Mouse (Mus musculus) limb, embryonic 12.5 days (tissue): ENCODE measurements at regions not wholly inside any gene's neighbourhood (a gene's known extent, or its start where the extent isn't known, plus 50 kb on each side); places are given as distances from the start of the nearest gene placed in this dataset.

Source experiments
- ATAC-seq: fragments of 200-750 bp; cut with Nextera tagmentation; 2 replicates; pipeline ENCODE4 v1.8.0; 2017; ENCODE audit warnings: low read depth, moderate TSS enrichment; ENCODE audit not compliant: insufficient number of reproducible peaks, insufficient read depth, low FRiP score, low TSS enrichment
- H3K27ac ChIP-seq: fragments of 300-500 bp; sonication (generic); 2 replicates; pipeline ENCODE4 v1.5.1; 2016; ENCODE audit warnings: mild to moderate bottlenecking, moderate library complexity
- H3K27me3 ChIP-seq: fragments of 300-500 bp; sonication (generic); 2 replicates; pipeline ENCODE4 v1.6.1; 2016; ENCODE audit warnings: mild to moderate bottlenecking, moderate library complexity
- H3K36me3 ChIP-seq: fragments of 300-500 bp; sonication (generic); 2 replicates; pipeline ENCODE4 v1.6.1; 2016; ENCODE audit warnings: mild to moderate bottlenecking, moderate library complexity
- H3K4me1 ChIP-seq: fragments of 300-500 bp; sonication (generic); replicated peaks from 2 replicates; pipeline ENCODE4 v1.6.1; 2016
- H3K4me2 ChIP-seq: fragments of 300-500 bp; sonication (generic); 2 replicates; pipeline ENCODE4 v1.6.1; 2016; ENCODE audit warnings: mild to moderate bottlenecking, moderate library complexity
- H3K4me3 ChIP-seq: fragments of 300-500 bp; sonication (generic); replicated peaks from 2 replicates; pipeline ENCODE4 v1.5.1; 2016; ENCODE audit warnings: mild to moderate bottlenecking
- H3K9ac ChIP-seq: fragments of 300-500 bp; sonication (generic); replicated peaks from 2 replicates; pipeline ENCODE4 v1.6.1; 2016; ENCODE audit warnings: mild to moderate bottlenecking, moderate library complexity
- H3K9me3 ChIP-seq: fragments of 300-500 bp; sonication (generic); 2 replicates; pipeline ENCODE4 v1.6.1; 2016; ENCODE audit warnings: mild to moderate bottlenecking, moderate library complexity
- WGBS: fragments of 180-500 bp; shearing (Covaris S2); methylation state at CpG from one replicate; pipeline ENCODE4 v1.1.7; 2016; 5-methylcytosine and 5-hydroxymethylcytosine counted together

GRCm38 (mm10) chr8:88906244-88906643 lies 137.7 kb downstream of the Sall1 start:
- 86% methylated on average over 6 of the region's 6 CpGs for WGBS
- H3K9ac ChIP-seq = no peak overlapping the region
- H3K4me3 ChIP-seq = no peak overlapping the region
- no peak overlapping the region for H3K27ac ChIP-seq
- H3K4me2 ChIP-seq = no peak overlapping the region
- no peaks in the 10 kb centered on the region for H3K9me3 ChIP-seq
- H3K27me3 ChIP-seq = peaks cover 38% of the 10 kb centered on the region
- no peaks in the 10 kb centered on the region for H3K36me3 ChIP-seq
- H3K4me1 ChIP-seq = peaks cover 12% of the 10 kb centered on the region
- ATAC-seq = no peak

GRCm38 (mm10) chr8:88903094-88903493 lies 140.9 kb downstream of the Sall1 start:
- H3K27me3 ChIP-seq = peaks cover 60% of the 10 kb centered on the region
- H3K27ac ChIP-seq = no peak overlapping the region
- 48% methylated on average over 12 of the region's 12 CpGs for WGBS
- H3K4me1 ChIP-seq = peaks cover 12% of the 10 kb centered on the region
- H3K9me3 ChIP-seq = no peaks in the 10 kb centered on the region
- H3K9ac ChIP-seq = no peak overlapping the region
- no peak overlapping the region for H3K4me3 ChIP-seq
- no peaks in the 10 kb centered on the region for H3K36me3 ChIP-seq
- ATAC-seq = no peak
- H3K4me2 ChIP-seq = no peak overlapping the region

- Histone ChIP-seq H3K4me2 (no peak overlapping the region), H3K9me3 (no peaks in the 10 kb centered on the region), H3K27me3 (no peaks in the 10 kb centered on the region), H3K9ac (no peak overlapping the region), H3K36me3 (no peaks in the 10 kb centered on the region), H3K4me3 (no peak overlapping the region), H3K27ac (no peak overlapping the region), H3K4me1 (no peaks in the 10 kb centered on the region)
- 87% methylated on average over 15 of the region's 15 CpGs for WGBS
- no peak for ATAC-seq
Measured at GRCm38 (mm10) chr8:88883751-88884390, 160.1 kb downstream of the Sall1 start.

- 79% methylated on average over 7 of the region's 7 CpGs for WGBS
- no peak for ATAC-seq
- H3K4me3 ChIP-seq = no peak overlapping the region
- H3K9ac ChIP-seq = no peak overlapping the region
- H3K4me2 ChIP-seq = no peak overlapping the region
- H3K36me3 ChIP-seq = no peaks in the 10 kb centered on the region
- H3K4me1 ChIP-seq = no peaks in the 10 kb centered on the region
- no peaks in the 10 kb centered on the region; the same call in 1 of the 2 replicates for H3K27me3 ChIP-seq
- H3K27ac ChIP-seq = no peak overlapping the region
- no peaks in the 10 kb centered on the region for H3K9me3 ChIP-seq
Measured at GRCm38 (mm10) chr8:88879857-88880256, 164.1 kb downstream of the Sall1 start.

GRCm38 (mm10) chr8:88877921-88878320 lies 166.0 kb downstream of the Sall1 start:
- Histone ChIP-seq H3K9me3 (no peaks in the 10 kb centered on the region), H3K27me3 (peaks cover 5% of the 10 kb centered on the region; the same call in 1 of the 2 replicates), H3K4me1 (no peaks in the 10 kb centered on the region), H3K36me3 (no peaks in the 10 kb centered on the region), H3K4me2 (no peak overlapping the region), H3K4me3 (no peak overlapping the region), H3K27ac (no peak overlapping the region), H3K9ac (no peak overlapping the region)
- ATAC-seq = no peak
- 66% methylated on average over 10 of the region's 10 CpGs for whole genome bisulfite sequencing

GRCm38 (mm10) chr8:88862846-88863455 lies 166.1 kb downstream of the Cyld start:
- Histone ChIP-seq H3K27me3 (peaks cover 5% of the 10 kb centered on the region; the same call in 1 of the 2 replicates), H3K9ac (no peak overlapping the region), H3K36me3 (no peaks in the 10 kb centered on the region), H3K4me1 (no peaks in the 10 kb centered on the region), H3K4me3 (no peak overlapping the region), H3K9me3 (no peaks in the 10 kb centered on the region), H3K4me2 (no peak overlapping the region), H3K27ac (no peak overlapping the region)
- WGBS = 90% methylated on average over 10 of the region's 10 CpGs
- no peak for ATAC-seq

GRCm38 (mm10) chr8:88857216-88857615 lies 160.4 kb downstream of the Cyld start:
- H3K4me2 ChIP-seq = no peak overlapping the region
- 0 out of 2 replicates have a peak, but pooled peaks cover 4% of the 10 kb centered on the region for H3K9me3 ChIP-seq
- H3K27me3 ChIP-seq = peaks cover 16% of the 10 kb centered on the region
- WGBS = 81% methylated on average over 2 of the region's 2 CpGs
- H3K36me3 ChIP-seq = no peaks in the 10 kb centered on the region
- 0 out of 2 replicates have a peak, but pooled peaks cover 3% of the 10 kb centered on the region for H3K4me1 ChIP-seq
- no peak overlapping the region for H3K9ac ChIP-seq
- H3K4me3 ChIP-seq = no peak overlapping the region
- H3K27ac ChIP-seq = no peak overlapping the region
- no peak for ATAC-seq

GRCm38 (mm10) chr8:88853200-88853599 lies 156.4 kb downstream of the Cyld start:
- Histone ChIP-seq H3K9ac (no peak overlapping the region), H3K9me3 (0 out of 2 replicates have a peak, but pooled peaks cover 4% of the 10 kb centered on the region), H3K4me1 (0 out of 2 replicates have a peak, but pooled peaks cover 3% of the 10 kb centered on the region), H3K27me3 (peaks cover 17% of the 10 kb centered on the region), H3K27ac (no peak overlapping the region), H3K4me3 (no peak overlapping the region), H3K4me2 (no peak overlapping the region), H3K36me3 (no peaks in the 10 kb centered on the region)
- WGBS = 86% methylated on average over 8 of the region's 8 CpGs
- ATAC-seq = no peak

GRCm38 (mm10) chr8:88845916-88846315 lies 149.1 kb downstream of the Cyld start:
- Histone ChIP-seq H3K4me1 (peaks cover 7% of the 10 kb centered on the region; the same call in 1 of the 2 replicates), H3K4me3 (no peak overlapping the region), H3K9ac (no peak overlapping the region), H3K4me2 (no peak overlapping the region), H3K36me3 (no peaks in the 10 kb centered on the region), H3K27me3 (peaks cover 22% of the 10 kb centered on the region), H3K9me3 (no peaks in the 10 kb centered on the region), H3K27ac (no peak overlapping the region)
- no peak for ATAC-seq
- WGBS = 24% methylated on average over 11 of the region's 11 CpGs

- Histone ChIP-seq H3K9me3 (no peaks in the 10 kb centered on the region), H3K36me3 (no peaks in the 10 kb centered on the region), H3K4me3 (no peak overlapping the region), H3K27me3 (peaks cover 22% of the 10 kb centered on the region), H3K27ac (no peak overlapping the region), H3K9ac (no peak overlapping the region), H3K4me1 (peaks cover 7% of the 10 kb centered on the region; the same call in 1 of the 2 replicates), H3K4me2 (no peak overlapping the region)
- ATAC-seq = no peak
- 66% methylated on average over 5 of the region's 5 CpGs for WGBS
Measured at GRCm38 (mm10) chr8:88844370-88844769, 147.5 kb downstream of the Cyld start.

GRCm38 (mm10) chr8:88842451-88842850 lies 145.6 kb downstream of the Cyld start:
- H3K36me3 ChIP-seq = no peaks in the 10 kb centered on the region
- ATAC-seq = no peak
- 86% methylated on average over 7 of the region's 7 CpGs for WGBS
- H3K9me3 ChIP-seq = no peaks in the 10 kb centered on the region
- H3K27ac ChIP-seq = no peak overlapping the region
- peaks cover 7% of the 10 kb centered on the region; the same call in 1 of the 2 replicates for H3K4me1 ChIP-seq
- no peak overlapping the region for H3K4me2 ChIP-seq
- no peak overlapping the region for H3K4me3 ChIP-seq
- H3K27me3 ChIP-seq = peaks cover 18% of the 10 kb centered on the region
- no peak overlapping the region for H3K9ac ChIP-seq
